Mouse (Mus musculus) urinary bladder, adult 2 months (tissue): Measurements from ENCODE around the gene Kif16b. TPM values are rescaled to one million over a fixed set of nuclear protein-coding genes. Genes with fewer than 3 reads are reported as not detected.
"Not testable (repeated sequence)": the region's sequence is repeated elsewhere in the genome, so short reads cannot be mapped to it uniquely, and the experiment has no call there.

ENCODE experiments used
- DNase-seq: peaks from one replicate; pipeline ENCODE4 v3.0.0; 2022; ENCODE audit warnings: low spot score
- polyA plus RNA-seq: library from polyadenylated mRNA; depleted of rRNA; stranded (reverse); fragments of >200 nt; gene quantifications from 2 replicates; pipeline ENCODE4 v1.2.3, GENCODE M21; 2012; rRNA removed

Kif16b gene
- polyA plus RNA-seq, 1 experiment, result 9.0 TPM

DNA sequence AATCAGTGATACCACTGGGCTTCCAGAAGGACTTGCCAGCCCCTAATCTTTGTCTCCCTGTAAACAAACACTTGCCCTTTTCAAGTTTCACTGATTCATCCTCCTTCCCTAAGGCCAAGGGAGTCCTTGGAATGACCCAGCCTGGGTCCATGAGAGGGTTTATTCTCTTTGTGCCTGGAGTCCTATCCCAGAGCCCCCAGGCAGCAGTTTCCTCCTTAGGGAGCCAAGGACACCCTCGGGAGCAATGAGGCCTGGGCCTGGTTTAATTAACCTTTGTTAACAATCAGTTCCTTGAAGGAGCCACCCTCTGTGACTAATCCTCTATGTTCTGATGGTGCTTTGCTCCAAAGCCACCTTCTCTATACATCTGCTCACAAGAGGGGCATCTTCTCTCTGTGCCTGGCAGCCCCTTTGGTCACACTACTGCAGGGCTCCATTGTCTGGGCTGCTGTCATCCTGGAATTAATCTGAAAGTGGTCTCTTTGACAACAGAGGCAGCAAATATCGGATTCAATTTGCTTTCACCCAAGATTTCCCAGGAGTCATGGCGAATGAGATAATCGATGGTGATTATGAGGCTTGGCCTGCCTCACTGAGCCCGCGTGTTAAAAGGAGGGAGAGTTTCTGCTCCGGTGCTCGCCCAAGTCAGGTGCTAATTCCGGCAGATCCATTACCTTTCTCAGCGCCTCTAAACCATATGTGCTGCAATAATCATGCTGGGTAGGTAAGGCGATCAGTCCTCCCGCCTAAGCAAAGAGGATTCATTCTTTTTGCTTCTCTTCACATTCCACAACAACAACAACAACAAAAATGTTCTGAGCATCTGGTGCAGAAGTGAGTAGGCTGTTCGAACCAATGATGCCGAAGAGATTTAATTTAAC is 311.7 kb downstream of the Kif16b start:
- no peak for DNase-seq

DNA sequence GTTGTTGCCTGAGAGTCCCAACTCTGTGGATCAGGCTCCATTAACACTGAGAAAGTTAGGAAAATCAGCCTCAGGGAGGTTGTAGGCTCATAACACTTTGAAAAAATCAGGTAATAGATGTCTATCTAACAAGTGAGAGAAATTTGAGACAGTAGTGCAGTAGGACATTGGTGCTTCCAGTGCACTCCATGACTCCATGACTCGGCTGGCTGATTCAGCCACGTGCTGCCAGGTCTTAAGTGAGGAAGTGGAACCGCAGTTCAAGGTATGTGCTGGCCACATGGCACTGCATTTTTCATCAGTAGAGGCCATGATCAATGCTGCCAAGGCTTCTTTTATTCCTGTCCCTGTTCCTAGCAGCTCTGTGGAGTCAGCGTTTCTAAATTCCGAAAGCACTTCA is 315.5 kb downstream of the Kif16b start:
- DNase-seq, result no peak

DNA sequence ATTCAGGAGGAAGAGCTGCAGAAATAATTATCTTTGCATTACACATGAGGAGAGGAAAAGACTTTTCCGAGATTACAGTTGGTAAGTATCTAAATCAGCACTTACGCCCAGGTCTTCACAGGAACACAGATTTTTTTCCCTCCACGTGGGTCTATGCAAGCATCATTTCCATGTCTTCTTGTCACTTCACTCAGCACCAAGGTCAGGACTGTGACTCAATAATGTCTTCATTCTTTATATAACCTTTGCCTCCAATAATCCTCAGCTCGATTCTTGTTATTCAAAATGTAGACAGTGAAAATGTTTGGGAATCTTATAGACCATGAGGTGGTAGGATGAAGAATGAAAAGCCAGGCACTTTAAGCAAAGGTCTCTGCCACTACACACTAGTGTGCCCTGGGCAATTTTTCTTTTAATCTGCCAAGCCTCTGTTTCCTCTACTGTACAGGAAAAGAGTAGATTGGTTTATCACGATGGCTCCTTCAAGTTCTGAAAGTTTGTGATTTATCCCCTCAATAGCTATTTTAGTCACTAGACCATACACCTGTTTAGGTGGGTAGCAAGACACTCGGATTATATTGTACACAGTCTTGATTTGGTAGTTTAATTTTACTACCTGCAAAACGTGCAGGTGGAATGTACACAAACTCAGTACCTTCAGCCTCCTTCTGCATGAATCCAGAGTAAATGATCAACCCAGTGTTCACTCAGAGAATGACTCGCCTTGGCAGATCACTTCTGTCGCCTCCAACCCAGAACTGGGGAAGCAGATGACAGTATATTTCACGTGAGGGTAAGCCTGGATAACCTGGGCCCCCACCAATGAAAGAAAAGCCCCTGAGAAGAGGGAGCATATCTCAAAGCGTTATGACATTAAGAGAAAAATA is 316.2 kb downstream of the Kif16b start:
- no peak for DNase-seq

DNA sequence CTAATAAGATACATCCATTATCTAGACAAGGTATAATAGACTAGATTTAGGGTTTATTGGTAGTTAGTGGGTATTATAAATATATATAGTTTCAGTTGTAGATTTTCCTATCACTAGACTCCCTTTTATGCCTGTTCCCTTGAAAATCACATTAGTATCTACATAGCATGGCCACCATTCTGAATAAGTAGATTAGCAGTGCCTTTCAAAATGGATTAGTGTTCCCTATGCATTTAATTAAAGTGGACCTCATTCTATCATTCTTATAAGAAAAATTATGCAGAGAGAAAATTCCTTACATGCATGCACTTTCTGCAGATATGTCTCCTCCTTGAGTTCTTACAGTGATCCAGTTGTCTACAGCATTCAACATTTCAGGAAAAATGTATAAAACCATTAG is 320.9 kb downstream of the Kif16b start:
- no peak for DNase-seq

DNA sequence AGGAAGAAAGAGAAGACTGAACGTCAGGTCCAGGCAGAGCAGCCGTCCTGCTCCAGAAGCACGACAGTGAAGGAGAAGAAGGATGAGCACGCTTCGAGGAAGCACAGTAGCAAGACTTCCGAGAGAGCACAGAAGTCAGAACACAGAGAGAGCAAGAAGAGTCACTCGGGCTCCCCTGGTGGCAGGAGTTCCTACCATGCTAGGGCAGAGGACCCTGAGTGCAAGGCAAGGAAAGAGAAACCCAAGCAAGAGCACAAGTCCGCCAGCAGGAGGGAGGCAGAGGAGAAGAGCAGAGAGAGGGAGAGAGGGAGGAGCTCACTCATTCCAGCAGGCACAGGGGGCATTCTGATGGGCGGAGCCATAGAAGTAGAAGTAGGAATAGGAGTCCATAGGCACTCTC is 323.9 kb downstream of the Kif16b start:
- DNase-seq, result not testable (repeated sequence)

DNA sequence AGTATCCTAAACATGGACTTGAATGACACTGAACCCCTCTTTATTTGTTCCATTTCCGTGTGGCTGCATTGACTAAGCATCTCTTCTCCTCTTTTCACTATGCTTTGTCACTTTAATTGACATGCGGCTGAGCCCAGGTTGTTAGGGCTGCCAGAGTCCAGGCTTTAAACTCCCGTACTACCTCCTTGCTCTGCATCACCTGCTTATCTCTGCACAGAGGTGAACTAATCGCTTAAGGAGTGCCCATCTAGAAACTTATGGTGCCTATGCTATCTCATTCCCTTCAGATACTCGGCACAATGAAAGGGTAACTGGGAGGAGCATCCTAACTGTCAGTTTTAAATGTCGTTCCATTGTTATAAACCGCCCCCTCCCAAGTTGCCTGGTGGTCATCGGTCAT is 331.6 kb downstream of the Kif16b start:
- no peak for DNase-seq

Other genes starting within 250 kb of the Kif16b start
- gene Snrpb2, start 161.5 kb upstream of the Kif16b start, polyA plus RNA-seq, result 26.5 and 31.0 TPM in 2 replicates
- gene Otor, start 176.9 kb upstream of the Kif16b start, polyA plus RNA-seq, result not detected in 2 replicates